8 mouse cellular contexts compared by ENCODE assay signal in the genomic region with DNA sequence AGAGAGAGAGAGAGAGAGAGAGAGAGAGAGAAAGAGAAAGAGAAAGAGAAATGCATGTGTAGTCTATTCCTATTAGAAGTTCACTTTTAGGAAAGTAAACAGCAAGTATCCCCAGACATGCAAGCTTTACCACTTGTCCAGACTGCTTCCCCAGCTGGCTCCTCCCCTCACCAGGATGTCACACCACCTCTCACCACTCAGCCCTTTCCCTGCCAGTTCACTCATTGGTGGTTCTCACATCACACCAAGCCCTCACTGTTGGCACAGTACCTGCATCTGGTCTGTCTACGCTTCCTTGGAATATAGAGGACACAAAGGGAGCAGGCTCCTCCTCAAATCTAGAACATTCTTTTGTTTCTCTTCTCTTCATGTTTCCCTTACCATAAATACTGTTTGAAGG. TPM values are rescaled to one million over a fixed set of nuclear protein-coding genes. Genes with fewer than 3 reads are reported as not detected.
DNase-seq lines count a peak whose midpoint lies in the region; ATAC-seq and TF ChIP-seq lines count a peak whose summit lies in the region.

No protein-coding gene starts in this region.

- H3K4me2 ChIP-seq in hindbrain, embryonic 16.5 days (ENCODE audit: low read length) = no peak overlapping the region
- no peak overlapping the region for H3K4me2 ChIP-seq in hindbrain, embryonic 11.5 days (replicated peaks; ENCODE audit: low read depth, low read length)
- no peak overlapping the region for H3K4me2 ChIP-seq in embryonic facial prominence, embryonic 15.5 days (replicated peaks)

- no peak overlapping the region for H3K4me3 ChIP-seq in hindbrain, embryonic 16.5 days (ENCODE audit: low read length)
- no peak overlapping the region for H3K4me3 ChIP-seq in hindbrain, embryonic 11.5 days (ENCODE audit: low read depth, low read length)
- no peak overlapping the region for H3K4me3 ChIP-seq in embryonic facial prominence, embryonic 15.5 days (replicated peaks)
- no peak overlapping the region for H3K4me3 ChIP-seq in lung, adult 2 months (replicated peaks; ENCODE audit: extremely low read depth, low read depth, low read length)

- no peaks in the 10 kb centered on the region for H3K27me3 ChIP-seq in hindbrain, embryonic 16.5 days (replicated peaks; ENCODE audit: control insufficient read depth, insufficient read depth, low read length)
- H3K27me3 ChIP-seq in hindbrain, embryonic 11.5 days (ENCODE audit: control insufficient read depth, insufficient read depth, low read length) = no peaks in the 10 kb centered on the region
- no peaks in the 10 kb centered on the region for H3K27me3 ChIP-seq in embryonic facial prominence, embryonic 15.5 days

- no peaks in the 10 kb centered on the region for H3K4me1 ChIP-seq in hindbrain, embryonic 16.5 days (ENCODE audit: control insufficient read depth, insufficient read depth, low read depth, low read length)
- 0 out of 2 replicates have a peak, but pooled peaks cover 2% of the 10 kb centered on the region for H3K4me1 ChIP-seq in hindbrain, embryonic 11.5 days (replicated peaks; ENCODE audit: control insufficient read depth, insufficient read depth, low read length)
- peaks cover 11% of the 10 kb centered on the region; the same call in 1 of the 2 replicates for H3K4me1 ChIP-seq in embryonic facial prominence, embryonic 15.5 days
- peaks cover 6% of the 10 kb centered on the region for H3K4me1 ChIP-seq in lung, adult 2 months (ENCODE audit: control insufficient read depth, insufficient read depth, low read length)

- ATAC-seq in hindbrain, embryonic 16.5 days = 0 out of 2 replicates have a peak, but pooled peaks have one; percentile 37
- ATAC-seq in hindbrain, embryonic 11.5 days (ENCODE audit: low FRiP score) = no peak
- ATAC-seq in embryonic facial prominence, embryonic 15.5 days (ENCODE audit: insufficient number of reproducible peaks, low FRiP score, low TSS enrichment, low read depth) = no peak

- H3K9ac ChIP-seq in hindbrain, embryonic 16.5 days (ENCODE audit: low read depth, low read length) = no peak overlapping the region
- H3K9ac ChIP-seq in hindbrain, embryonic 11.5 days (ENCODE audit: low read depth, low read length) = no peak overlapping the region
- no peak overlapping the region for H3K9ac ChIP-seq in embryonic facial prominence, embryonic 15.5 days

- TF ChIP-seq CTCF in lung, adult 2 months (IDR thresholded peaks at IDR 0.05; ENCODE audit: insufficient read depth, low read length) = no peak

- no peak for TF ChIP-seq POLR2A in lung, adult 2 months (IDR thresholded peaks at IDR 0.05; ENCODE audit: borderline replicate concordance, extremely low read depth, low read depth, low read length)

- H3K36me3 ChIP-seq in hindbrain, embryonic 16.5 days (ENCODE audit: control insufficient read depth, insufficient read depth, low read length) = no peaks in the 10 kb centered on the region
- no peaks in the 10 kb centered on the region for H3K36me3 ChIP-seq in hindbrain, embryonic 11.5 days (ENCODE audit: control insufficient read depth, insufficient read depth, low read length)
- H3K36me3 ChIP-seq in embryonic facial prominence, embryonic 15.5 days = no peaks in the 10 kb centered on the region

- no peaks in the 10 kb centered on the region for H3K9me3 ChIP-seq in hindbrain, embryonic 16.5 days (ENCODE audit: control insufficient read depth, low read length)
- no peaks in the 10 kb centered on the region for H3K9me3 ChIP-seq in hindbrain, embryonic 11.5 days (ENCODE audit: control insufficient read depth, low read length)
- H3K9me3 ChIP-seq in embryonic facial prominence, embryonic 15.5 days (replicated peaks) = no peaks in the 10 kb centered on the region

- no peak overlapping the region for H3K27ac ChIP-seq in hindbrain, embryonic 16.5 days (ENCODE audit: low read depth, low read length)
- H3K27ac ChIP-seq in hindbrain, embryonic 11.5 days (ENCODE audit: low read depth, low read length) = no peak overlapping the region
- 0 out of 2 replicates have a peak overlapping the region, but pooled peaks have one; percentile 24 for H3K27ac ChIP-seq in embryonic facial prominence, embryonic 15.5 days (replicated peaks)

- 75% methylated on average over 1 of the region's 1 CpGs for WGBS in hindbrain, embryonic 16.5 days
- WGBS in hindbrain, embryonic 11.5 days = 67% methylated on average over 1 of the region's 1 CpGs
- 54% methylated on average over 1 of the region's 1 CpGs for WGBS in embryonic facial prominence, embryonic 15.5 days
- WGBS in lung, adult 2 months = 22% methylated on average over 1 of the region's 1 CpGs

- no peak for DNase-seq in hindbrain, embryonic 11.5 days (ENCODE audit: low spot score)
- peak; percentile 34 for DNase-seq in CD4-positive, CD25-positive, alpha-beta regulatory T cell, adult 2 months (ENCODE audit: low read depth, low spot score)
- peak; percentile 21 for DNase-seq in lung, adult 2 months
- no peak for DNase-seq in thymus, postnatal 0 days (ENCODE audit: low spot score)
- DNase-seq in T-cell, adult 2 months (ENCODE audit: low spot score) = no peak
- DNase-seq in spleen, postnatal 36 days (ENCODE audit: low spot score in 2 of 2) = no peak

RNA-seq across cellular contexts. Expression of a gene that starts 26.9 kb away (rescaled TPM):
- 13.9 and 15.0 TPM in 2 replicates for polyA plus RNA-seq in hindbrain, embryonic 16.5 days (2015; fragmentation: Nextera tagmentation; extraction: Ambion mirVana)
- polyA plus RNA-seq in hindbrain, embryonic 11.5 days (2014; fragmentation: Nextera tagmentation; extraction: Ambion mirVana) = 19.4 and 20.1 TPM in 2 replicates
- polyA plus RNA-seq in embryonic facial prominence, embryonic 15.5 days (2015; fragmentation: Nextera tagmentation; extraction: Ambion mirVana) = 16.7 and 16.9 TPM in 2 replicates
- polyA plus RNA-seq in lung, adult 2 months (2012; rRNA removed) = 2.8 and 5.3 TPM in 2 replicates
- 11.8 and 14.1 TPM in 2 replicates for polyA plus RNA-seq in thymus, postnatal 0 days (2015; fragmentation: Nextera tagmentation; extraction: Ambion mirVana)

RNA-seq across cellular contexts. Expression of a gene that starts 44.2 kb away (rescaled TPM):
- polyA plus RNA-seq in hindbrain, embryonic 16.5 days (2015; fragmentation: Nextera tagmentation; extraction: Ambion mirVana) = 3.3 and 4.6 TPM in 2 replicates
- polyA plus RNA-seq in hindbrain, embryonic 11.5 days (2014; fragmentation: Nextera tagmentation; extraction: Ambion mirVana) = 1.7 and 2.8 TPM in 2 replicates
- polyA plus RNA-seq in embryonic facial prominence, embryonic 15.5 days (2015; fragmentation: Nextera tagmentation; extraction: Ambion mirVana) = 7.2 and 11.5 TPM in 2 replicates
- 1.8 and 3.1 TPM in 2 replicates for polyA plus RNA-seq in lung, adult 2 months (2012; rRNA removed)
- polyA plus RNA-seq in thymus, postnatal 0 days (2015; fragmentation: Nextera tagmentation; extraction: Ambion mirVana) = 0.45 and 0.92 TPM in 2 replicates

Comparison
In these comparisons a context has a peak if more than half of its experiments do, and no peak if none do; other contexts are left out.
1. DNase-seq: peak in CD4-positive, CD25-positive, alpha-beta regulatory T cell, adult 2 months (single experiment) and lung, adult 2 months (single experiment); none in hindbrain, embryonic 11.5 days (single experiment), thymus, postnatal 0 days (single experiment), T-cell, adult 2 months (single experiment) and spleen, postnatal 36 days (0 of 2).